Mouse (Mus musculus): ENCODE results near the gene Ifnar1. TPM values are rescaled to one million over a fixed set of nuclear protein-coding genes. Genes with fewer than 3 reads are reported as not detected.

The Ifnar1 gene
- polyA plus RNA-seq, 1 experiment, result 1.0 TPM

DNA sequence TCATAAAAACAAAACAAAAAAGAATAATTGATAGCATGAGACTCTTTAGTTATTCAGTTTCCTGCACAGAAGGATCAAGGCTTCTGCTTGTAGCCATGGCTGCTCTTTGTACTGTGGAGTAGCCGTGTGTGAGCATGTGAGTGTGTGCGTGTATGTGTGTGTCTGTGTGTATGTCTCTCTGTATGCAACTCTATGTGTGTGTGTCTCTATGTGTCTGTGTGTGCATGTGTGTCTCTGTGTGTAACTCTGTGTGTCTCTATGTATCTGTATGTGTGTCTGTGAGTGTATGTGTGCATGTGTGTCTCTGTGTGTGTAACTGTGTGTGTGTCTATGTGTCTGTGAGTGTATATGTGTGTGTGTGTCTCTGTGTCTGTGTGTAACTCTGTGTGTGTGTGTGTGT is 64.0 kb downstream of the Ifnar1 start:
- Histone ChIP-seq H3K9me3 (ENCODE audit: control insufficient read depth, low read length) (no peaks in the 10 kb centered on the region), H3K4me1 (ENCODE audit: control insufficient read depth) (peaks cover 86% of the 10 kb centered on the region), H3K4me3 (replicated peaks) (peak overlapping the region; percentile 10), H3K36me3 (ENCODE audit: control insufficient read depth) (no peaks in the 10 kb centered on the region), H3K27me3 (ENCODE audit: control insufficient read depth) (peaks cover 8% of the 10 kb centered on the region; the same call in 1 of the 2 replicates)
- TF ChIP-seq TAL1 (IDR thresholded peaks at IDR 0.05; ENCODE audit: low read length) (no peak), GATA1 (IDR thresholded peaks at IDR 0.05; ENCODE audit: low read length) (no peak)

DNA sequence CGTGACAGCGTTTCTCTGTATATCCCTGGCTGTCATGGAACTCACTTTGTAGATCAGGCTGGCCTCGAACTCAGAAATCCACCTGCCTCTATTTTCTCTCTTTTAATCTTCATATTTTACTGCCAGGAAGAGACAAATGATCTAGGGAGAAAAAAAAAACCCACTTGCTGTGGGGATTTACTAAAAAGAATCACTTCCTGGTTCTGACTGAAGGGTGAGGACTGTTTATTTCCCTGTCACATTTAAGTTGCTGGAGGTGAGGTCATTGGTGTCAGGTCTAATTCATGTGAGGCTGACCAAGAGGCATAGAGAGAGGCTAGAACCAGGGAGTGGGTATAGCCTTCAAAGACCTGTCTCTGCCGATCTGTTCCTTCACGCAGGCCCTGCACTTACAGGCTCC is 64.6 kb downstream of the Ifnar1 start:
- Histone ChIP-seq H3K27me3 (ENCODE audit: control insufficient read depth) (peaks cover 8% of the 10 kb centered on the region; the same call in 1 of the 2 replicates), H3K9me3 (ENCODE audit: control insufficient read depth, low read length) (no peaks in the 10 kb centered on the region), H3K4me1 (ENCODE audit: control insufficient read depth) (peaks cover 85% of the 10 kb centered on the region), H3K36me3 (ENCODE audit: control insufficient read depth) (peaks cover 1% of the 10 kb centered on the region; the same call in 1 of the 2 replicates), H3K4me3 (replicated peaks) (no peak overlapping the region)
- TF ChIP-seq GATA1 (IDR thresholded peaks at IDR 0.05; ENCODE audit: low read length), result no peak
- no peak for TF ChIP-seq TAL1 (IDR thresholded peaks at IDR 0.05; ENCODE audit: low read length)

DNA sequence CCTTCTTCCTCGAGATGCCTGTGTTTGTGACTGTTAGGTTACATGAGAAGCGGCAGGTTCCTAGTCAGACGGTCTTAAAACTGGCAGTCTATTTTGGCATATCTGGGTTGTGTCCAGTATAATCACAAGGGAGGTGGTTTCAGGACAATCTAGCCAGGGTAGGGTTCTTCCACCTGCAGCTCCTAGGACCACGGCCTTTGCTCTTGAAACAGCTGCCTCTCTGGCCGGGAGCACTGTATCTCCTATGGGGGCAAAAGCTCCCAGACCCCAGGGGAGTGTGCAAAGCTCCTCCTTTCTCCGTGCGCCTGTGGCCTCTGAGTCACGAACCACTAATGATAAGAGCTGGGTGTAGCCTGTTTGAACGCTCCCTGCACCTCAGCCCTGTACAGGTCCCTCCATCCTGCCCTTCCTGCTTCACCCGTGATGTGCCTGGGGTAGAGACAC is 66.1 kb downstream of the Ifnar1 start:
- Histone ChIP-seq H3K4me3 (replicated peaks) (peak overlapping the region; percentile 40), H3K4me1 (ENCODE audit: control insufficient read depth) (peaks cover 83% of the 10 kb centered on the region), H3K9me3 (ENCODE audit: control insufficient read depth, low read length) (no peaks in the 10 kb centered on the region), H3K36me3 (ENCODE audit: control insufficient read depth) (peaks cover 12% of the 10 kb centered on the region), H3K27me3 (ENCODE audit: control insufficient read depth) (peaks cover 8% of the 10 kb centered on the region; the same call in 1 of the 2 replicates)
- peak; percentile 54 for TF ChIP-seq GATA1 (IDR thresholded peaks at IDR 0.05; ENCODE audit: low read length)
- TF ChIP-seq TAL1 (IDR thresholded peaks at IDR 0.05; ENCODE audit: low read length), result no peak

DNA sequence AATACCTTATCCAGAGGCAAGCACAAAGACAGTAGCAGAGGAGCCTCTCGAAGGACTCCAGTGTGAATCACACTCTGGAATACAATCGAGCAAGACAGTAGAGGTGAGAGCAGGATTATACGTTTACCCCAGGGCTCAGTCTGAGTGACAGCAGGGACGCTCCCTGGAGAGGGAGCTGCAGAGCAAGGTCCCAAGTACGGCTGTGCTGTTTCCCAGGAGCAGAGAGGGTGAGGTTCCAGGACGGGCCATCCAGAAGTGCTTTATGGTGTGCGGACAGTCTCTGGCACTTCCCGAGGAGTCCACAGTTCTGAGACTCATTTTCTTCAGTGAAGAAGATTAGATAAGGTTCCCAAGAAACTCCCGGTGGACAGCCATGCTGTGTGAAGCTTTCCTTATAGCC is 67.0 kb downstream of the Ifnar1 start:
- peaks cover 12% of the 10 kb centered on the region for H3K36me3 ChIP-seq (ENCODE audit: control insufficient read depth)
- TF ChIP-seq TAL1 (IDR thresholded peaks at IDR 0.05; ENCODE audit: low read length) (no peak), GATA1 (IDR thresholded peaks at IDR 0.05; ENCODE audit: low read length) (no peak)
- H3K27me3 ChIP-seq (ENCODE audit: control insufficient read depth), result peaks cover 8% of the 10 kb centered on the region; the same call in 1 of the 2 replicates
- no peak overlapping the region for H3K4me3 ChIP-seq (replicated peaks)
- H3K9me3 ChIP-seq (ENCODE audit: control insufficient read depth, low read length), result no peaks in the 10 kb centered on the region
- peaks cover 75% of the 10 kb centered on the region for H3K4me1 ChIP-seq (ENCODE audit: control insufficient read depth)

DNA sequence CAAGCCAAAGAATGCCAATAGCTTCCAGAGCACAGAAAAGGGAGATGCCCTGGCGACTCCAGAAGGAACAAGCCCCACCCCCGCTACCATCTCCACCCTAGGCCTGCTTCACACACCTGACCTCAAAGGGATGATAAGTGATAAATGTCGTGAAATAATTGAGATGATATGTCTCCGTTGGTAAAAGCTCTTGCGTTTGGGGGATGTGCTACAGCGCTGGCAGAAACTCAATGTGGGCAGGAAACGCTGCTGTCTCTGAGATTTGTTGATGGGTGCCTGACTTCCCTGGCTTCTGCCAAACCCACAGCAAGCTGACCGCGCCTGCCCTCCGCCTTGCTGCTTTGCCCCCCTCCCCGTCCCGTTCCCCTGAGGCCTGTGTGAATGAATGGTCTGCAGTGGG is 68.6 kb downstream of the Ifnar1 start:
- H3K27me3 ChIP-seq (ENCODE audit: control insufficient read depth), result no peaks in the 10 kb centered on the region
- H3K9me3 ChIP-seq (ENCODE audit: control insufficient read depth, low read length), result no peaks in the 10 kb centered on the region
- H3K4me3 ChIP-seq (replicated peaks), result no peak overlapping the region
- TF ChIP-seq TAL1 (IDR thresholded peaks at IDR 0.05; ENCODE audit: low read length), result no peak
- TF ChIP-seq GATA1 (IDR thresholded peaks at IDR 0.05; ENCODE audit: low read length), result no peak
- peaks cover 22% of the 10 kb centered on the region for H3K36me3 ChIP-seq (ENCODE audit: control insufficient read depth)
- peaks cover 59% of the 10 kb centered on the region for H3K4me1 ChIP-seq (ENCODE audit: control insufficient read depth)

DNA sequence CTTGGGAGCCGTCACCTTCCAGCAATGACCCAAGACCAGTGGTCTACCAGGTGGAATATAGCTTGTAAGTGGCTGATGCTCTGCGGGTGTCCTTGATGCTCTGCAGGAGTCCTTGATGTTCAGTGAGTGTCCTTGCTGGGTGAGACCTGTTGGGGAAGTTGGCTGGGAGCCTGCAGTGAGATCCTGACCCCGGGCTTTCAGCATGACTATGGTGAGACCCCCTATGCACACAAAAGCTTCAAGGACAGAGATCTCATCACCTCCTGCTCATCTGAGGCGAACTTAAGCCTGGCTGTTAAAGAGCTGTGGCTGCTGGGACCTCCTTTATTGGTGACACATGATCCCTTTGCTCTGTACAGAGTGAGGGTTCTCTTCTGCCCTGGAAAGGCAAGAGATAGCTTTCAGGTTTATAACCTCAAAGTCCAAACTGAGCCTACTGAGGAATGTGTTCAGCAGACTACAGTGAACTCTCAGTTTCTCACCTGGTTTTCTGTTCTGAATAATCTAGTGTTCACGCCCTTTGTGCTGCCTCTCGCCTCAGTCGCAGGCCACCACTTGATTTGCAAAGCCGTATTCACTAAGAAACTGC is 70.1 kb downstream of the Ifnar1 start:
- Histone ChIP-seq H3K4me3 (replicated peaks) (no peak overlapping the region), H3K27me3 (ENCODE audit: control insufficient read depth) (no peaks in the 10 kb centered on the region), H3K9me3 (ENCODE audit: control insufficient read depth, low read length) (no peaks in the 10 kb centered on the region), H3K4me1 (ENCODE audit: control insufficient read depth) (peaks cover 44% of the 10 kb centered on the region), H3K36me3 (ENCODE audit: control insufficient read depth) (peaks cover 29% of the 10 kb centered on the region)
- TF ChIP-seq GATA1 (IDR thresholded peaks at IDR 0.05; ENCODE audit: low read length) (no peak), TAL1 (IDR thresholded peaks at IDR 0.05; ENCODE audit: low read length) (no peak)

DNA sequence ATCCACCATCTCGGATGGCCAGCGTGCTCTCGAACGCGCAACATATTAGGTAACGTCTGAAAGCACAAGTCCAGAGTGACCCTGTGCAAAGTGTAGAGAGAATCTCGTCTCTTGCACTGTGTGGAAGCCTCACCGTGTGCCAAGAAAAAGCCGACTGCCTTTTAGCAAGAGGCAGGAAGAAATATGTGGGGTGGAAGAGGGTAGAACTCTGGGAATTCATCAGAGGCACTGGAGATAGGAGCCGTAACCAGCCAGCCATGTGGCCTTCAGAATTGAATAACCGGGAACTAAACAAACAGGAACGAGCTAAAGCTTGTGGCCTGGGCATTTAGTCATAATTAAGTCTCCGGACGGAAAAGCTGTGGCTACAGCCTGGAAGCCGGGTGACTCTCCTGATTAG is 71.6 kb downstream of the Ifnar1 start:
- peaks cover 38% of the 10 kb centered on the region for H3K36me3 ChIP-seq (ENCODE audit: control insufficient read depth)
- peaks cover 31% of the 10 kb centered on the region for H3K4me1 ChIP-seq (ENCODE audit: control insufficient read depth)
- no peak overlapping the region for H3K4me3 ChIP-seq (replicated peaks)
- H3K27me3 ChIP-seq (ENCODE audit: control insufficient read depth), result no peaks in the 10 kb centered on the region
- no peaks in the 10 kb centered on the region for H3K9me3 ChIP-seq (ENCODE audit: control insufficient read depth, low read length)
- TF ChIP-seq TAL1 (IDR thresholded peaks at IDR 0.05; ENCODE audit: low read length) (no peak), GATA1 (IDR thresholded peaks at IDR 0.05; ENCODE audit: low read length) (no peak)

Other genes starting within 250 kb of the Ifnar1 start
- not detected in 2 replicates for gene Olig1, start 215.5 kb upstream of the Ifnar1 start, polyA plus RNA-seq (2012)
- 7.3 and 9.3 TPM in 2 replicates for gene Ifnar2, start 112.5 kb upstream of the Ifnar1 start, polyA plus RNA-seq (2012)
- gene Gm21970, start 93.5 kb upstream of the Ifnar1 start, polyA plus RNA-seq (2012), result not detected in 2 replicates
- 0.73 and 0.96 TPM in 2 replicates for gene Il10rb, start 79.1 kb upstream of the Ifnar1 start, polyA plus RNA-seq (2012)
- gene Ifngr2, start 61.8 kb downstream of the Ifnar1 start, polyA plus RNA-seq (2012), result 0.28 and 0.29 TPM in 2 replicates
- gene Tmem50b, start 112.6 kb downstream of the Ifnar1 start, polyA plus RNA-seq (2012), result 0.02 TPM in 1 of 2 replicates, not detected in the other
- gene Dnajc28, start 133.8 kb downstream of the Ifnar1 start, polyA plus RNA-seq (2012), result 0.19 and 0.23 TPM in 2 replicates
- gene Gart, start 161.7 kb downstream of the Ifnar1 start, polyA plus RNA-seq (2012), result 25.0 and 27.4 TPM in 2 replicates
- 3.8 and 4.7 TPM in 2 replicates for gene Son, start 162.3 kb downstream of the Ifnar1 start, polyA plus RNA-seq (2012)
- 6.7 and 6.9 TPM in 2 replicates for gene Donson, start 203.5 kb downstream of the Ifnar1 start, polyA plus RNA-seq (2012)
- gene Cryzl1, start 243.7 kb downstream of the Ifnar1 start, polyA plus RNA-seq (2012), result 0.28 and 0.30 TPM in 2 replicates
- 31.5 and 32.6 TPM in 2 replicates for gene Itsn1, start 244.0 kb downstream of the Ifnar1 start, polyA plus RNA-seq (2012)